Mouse (Mus musculus) kidney, adult 18-20 months (tissue): ENCODE measurements around the gene Dyrk2.

Experiments
- DNase-seq: peaks from one replicate; pipeline ENCODE4 v3.0.0; 2021

Dyrk2 gene

GRCm38 (mm10) chr10:118840598-118840997 is 29.4 kb downstream of the Dyrk2 start:
- DNase-seq: no peak

- DNase-seq: no peak
Observed at GRCm38 (mm10) chr10:118839343-118840141, 30.5 kb downstream of the Dyrk2 start.

- DNase-seq: no peak
Observed at GRCm38 (mm10) chr10:118837636-118838035, 32.4 kb downstream of the Dyrk2 start.

GRCm38 (mm10) chr10:118831190-118831589 is 38.8 kb downstream of the Dyrk2 start:
- DNase-seq: no peak

GRCm38 (mm10) chr10:118829641-118830040 is 40.4 kb downstream of the Dyrk2 start:
- DNase-seq: no peak

GRCm38 (mm10) chr10:118827116-118827515 is 42.9 kb downstream of the Dyrk2 start:
- no peak for DNase-seq

GRCm38 (mm10) chr10:118824830-118825229 is 45.2 kb downstream of the Dyrk2 start:
- DNase-seq: no peak

- DNase-seq: no peak
Observed at GRCm38 (mm10) chr10:118820901-118821300, 49.1 kb downstream of the Dyrk2 start.

- no peak for DNase-seq
Observed at GRCm38 (mm10) chr10:118819846-118820245, 50.2 kb downstream of the Dyrk2 start.

GRCm38 (mm10) chr10:118817089-118817488 is 52.9 kb downstream of the Dyrk2 start:
- peak; percentile 17 for DNase-seq

- DNase-seq: no peak
Observed at GRCm38 (mm10) chr10:118811945-118812344, 58.1 kb downstream of the Dyrk2 start.

GRCm38 (mm10) chr10:118810908-118811711 is 58.9 kb downstream of the Dyrk2 start:
- peak; percentile 16 for DNase-seq
